Mouse (Mus musculus): Measurements from ENCODE around the gene Plcb1.
"Not testable (repeated sequence)": the region's sequence is repeated elsewhere in the genome, so short reads cannot be mapped to it uniquely, and the experiment has no call there.

The Plcb1 gene

DNA sequence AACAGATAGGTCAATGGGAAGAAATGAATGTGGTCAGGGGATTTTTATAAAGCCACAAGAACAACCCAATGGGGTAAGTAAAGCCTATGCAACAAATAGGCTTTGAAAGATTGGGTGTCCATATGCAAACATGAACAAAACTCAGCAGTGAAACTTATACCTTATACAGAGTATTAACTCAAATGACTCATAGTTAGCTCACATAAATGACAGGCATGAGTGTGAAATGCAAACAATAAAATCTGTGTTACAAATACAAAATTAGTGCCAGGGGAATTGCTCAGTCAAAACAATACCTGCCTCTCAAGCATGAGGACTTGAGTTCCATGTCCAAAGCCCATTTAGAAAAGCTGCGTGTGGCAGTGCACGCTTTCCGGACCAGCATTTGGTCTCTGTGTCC is 182.5 kb downstream of the Plcb1 start:
- DNase-seq (ENCODE audit: low spot score in 2 of 2), result no peak

DNA sequence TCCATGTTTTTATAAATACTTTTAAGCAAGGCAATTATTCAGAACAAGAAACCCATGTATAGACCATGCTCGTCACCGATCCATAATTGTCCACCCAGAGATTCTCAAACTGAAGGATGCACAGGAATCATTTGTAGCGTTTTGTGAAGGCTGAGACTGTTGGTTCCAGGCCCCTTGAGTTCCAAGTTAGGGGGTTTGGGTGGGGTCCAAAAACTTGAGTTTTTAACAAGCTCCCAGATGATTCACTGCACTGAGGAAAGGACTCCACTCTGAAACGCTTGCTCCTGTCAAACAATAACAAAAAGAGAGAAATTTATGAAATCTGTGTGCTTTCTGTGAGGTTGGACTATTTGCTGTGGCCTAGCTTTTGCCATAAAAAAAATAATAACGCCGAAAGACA is 186.5 kb downstream of the Plcb1 start:
- no peak for DNase-seq (ENCODE audit: low spot score in 2 of 2)

DNA sequence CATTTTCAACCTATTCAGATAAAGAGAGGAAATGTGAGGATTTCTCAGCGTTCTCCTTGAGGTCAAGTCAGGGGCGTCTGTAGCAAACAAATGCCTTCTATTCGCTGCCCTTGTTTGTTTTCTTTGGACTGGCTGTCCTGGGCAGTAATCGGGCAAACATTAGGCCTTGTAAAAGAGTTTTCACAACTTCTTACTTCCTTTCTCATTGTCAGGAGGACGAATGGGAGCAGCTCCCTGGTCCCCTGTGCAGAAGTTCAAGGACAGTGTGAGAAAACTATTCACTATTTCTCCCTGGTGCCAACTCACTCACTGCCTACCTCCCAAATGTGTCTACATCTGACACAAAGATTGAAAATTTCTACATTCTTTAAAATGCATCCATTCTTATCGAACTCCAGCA is 188.8 kb downstream of the Plcb1 start:
- DNase-seq (ENCODE audit: low spot score in 2 of 2), result no peak

DNA sequence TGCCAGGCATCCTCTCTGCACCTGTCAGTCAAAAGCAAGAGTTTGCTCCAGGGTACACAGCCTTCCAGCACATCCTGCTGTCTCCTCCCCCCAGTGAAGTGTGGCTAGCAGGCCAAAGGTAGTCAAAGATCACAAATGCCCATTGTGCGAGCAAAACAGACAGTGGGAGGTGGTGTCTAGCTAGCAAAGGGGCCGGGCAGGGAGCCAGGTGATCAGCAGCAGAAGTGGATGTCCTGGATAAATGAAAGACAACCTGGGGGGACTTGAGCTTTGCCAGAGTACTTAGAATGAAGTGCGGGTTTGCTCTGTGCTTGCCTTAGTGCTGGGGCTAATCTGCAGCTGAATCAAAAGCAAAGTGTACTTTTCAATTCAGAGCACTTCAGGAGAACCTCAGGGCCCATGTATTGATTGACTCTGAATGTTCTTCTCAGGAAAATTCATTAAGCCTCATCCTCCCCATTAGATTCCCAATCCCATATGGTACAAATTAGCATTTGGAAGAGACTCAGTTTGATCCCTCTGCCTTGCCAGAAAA is 191.0 kb downstream of the Plcb1 start:
- DNase-seq (ENCODE audit: low spot score in 2 of 2), result peak; percentile 35 to 41

DNA sequence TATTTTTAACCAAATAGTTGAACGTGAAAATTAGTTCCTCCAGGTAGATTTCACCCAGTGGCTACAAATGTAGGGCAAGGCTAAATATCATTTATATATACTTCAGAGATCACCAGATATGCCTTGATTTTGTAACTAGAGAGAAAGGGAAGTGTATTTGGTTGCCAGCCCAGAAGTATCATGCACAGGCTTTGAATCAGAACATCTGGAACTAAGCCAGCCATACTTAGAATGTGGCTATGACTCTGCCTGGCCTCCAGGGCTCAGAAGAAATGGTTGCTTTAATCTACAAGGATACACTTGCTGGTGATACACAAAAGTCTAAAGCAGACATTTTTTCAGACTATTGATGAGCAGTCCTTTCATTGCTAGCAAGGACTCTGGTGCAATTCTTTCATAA is 191.8 kb downstream of the Plcb1 start:
- DNase-seq (ENCODE audit: low spot score in 2 of 2), result no peak

DNA sequence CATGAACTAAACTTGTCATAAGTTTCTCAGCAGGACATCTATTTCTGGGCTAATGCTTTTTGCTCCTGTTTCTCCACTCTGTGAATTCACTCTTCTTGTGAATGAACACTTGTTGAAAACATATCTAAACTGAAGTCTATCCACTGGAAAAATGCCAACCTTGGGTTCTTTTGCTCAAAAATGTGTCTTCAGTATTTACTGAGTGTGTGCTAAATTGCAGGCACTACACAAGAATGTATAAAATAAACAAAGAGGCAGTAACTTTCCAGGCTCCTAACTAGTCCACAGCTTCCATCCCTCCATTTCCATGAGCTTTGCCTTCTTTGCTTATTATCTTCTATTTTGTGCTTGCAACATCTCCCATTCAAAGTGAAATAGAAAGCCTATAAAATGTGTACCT is 195.5 kb downstream of the Plcb1 start:
- DNase-seq (ENCODE audit: low spot score in 2 of 2), result no peak

DNA sequence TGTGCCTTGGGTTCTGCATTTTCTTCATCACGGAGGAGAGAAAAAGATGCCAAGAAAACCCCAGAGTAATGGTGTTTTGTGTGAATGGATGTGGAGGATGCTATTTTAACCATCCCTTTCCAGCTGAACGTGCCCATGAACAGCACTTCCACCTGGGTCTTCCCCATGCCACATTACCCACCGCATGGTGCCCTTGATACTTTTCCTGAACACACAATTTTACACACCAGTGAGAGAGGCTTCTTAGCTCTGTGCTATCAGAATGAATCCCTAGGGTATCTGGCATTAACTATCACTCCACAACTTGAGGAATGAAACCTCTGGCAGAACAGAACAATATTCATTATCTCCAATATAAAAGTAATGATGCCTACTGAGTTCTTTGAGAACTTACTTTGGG is 199.0 kb downstream of the Plcb1 start:
- DNase-seq (ENCODE audit: low spot score in 2 of 2), result no peak

DNA sequence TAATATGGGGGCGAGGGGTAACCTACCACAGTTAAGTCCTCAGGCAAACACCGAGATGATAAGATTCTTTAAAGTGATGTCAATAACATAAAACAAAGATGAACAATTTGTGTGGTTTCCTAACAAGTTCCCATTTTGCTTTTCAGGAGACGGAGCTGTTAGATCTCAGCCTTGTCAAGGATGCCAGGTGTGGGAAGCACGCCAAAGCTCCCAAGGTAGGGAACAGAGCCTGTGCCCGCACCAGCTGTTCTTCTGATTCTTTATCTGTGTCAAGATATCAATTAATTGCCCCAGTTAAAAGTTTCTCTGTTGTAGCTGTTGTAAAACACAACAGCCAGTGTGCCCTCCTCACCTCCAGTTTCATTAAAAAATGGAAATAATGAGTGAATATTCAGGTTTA is 202.1 kb downstream of the Plcb1 start:
- DNase-seq (ENCODE audit: low spot score in 2 of 2), result no peak

DNA sequence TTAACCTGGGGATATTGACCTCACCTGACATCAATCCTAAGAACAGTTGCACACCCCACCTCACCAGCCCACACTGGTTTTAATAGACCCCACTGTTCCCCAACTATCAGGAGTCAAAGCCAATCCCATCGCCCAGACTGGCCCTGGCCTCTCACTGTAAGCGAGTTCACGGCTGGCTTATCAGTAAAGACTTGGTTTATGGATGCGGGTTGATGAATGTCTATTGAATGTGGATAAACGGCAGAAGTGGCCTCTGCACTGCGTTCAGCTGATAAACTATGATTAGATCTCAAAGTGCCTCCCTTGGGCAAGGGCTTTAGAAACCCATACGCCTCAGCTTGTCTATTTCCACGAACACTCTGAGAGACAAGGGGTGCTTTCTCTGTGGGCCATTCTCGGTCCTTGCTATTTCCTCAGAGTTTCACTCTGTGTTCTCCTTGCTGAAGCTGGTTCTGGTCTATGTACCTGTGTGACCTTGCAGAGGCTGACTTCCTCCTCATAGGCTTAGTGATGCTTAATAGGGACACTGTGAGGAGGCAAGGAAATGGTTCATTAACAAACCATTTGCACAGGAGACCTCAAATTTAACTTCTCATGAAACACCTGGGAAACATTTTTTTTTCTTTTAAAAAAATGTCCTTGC is 203.9 kb downstream of the Plcb1 start:
- no peak for DNase-seq (ENCODE audit: low spot score in 2 of 2)

DNA sequence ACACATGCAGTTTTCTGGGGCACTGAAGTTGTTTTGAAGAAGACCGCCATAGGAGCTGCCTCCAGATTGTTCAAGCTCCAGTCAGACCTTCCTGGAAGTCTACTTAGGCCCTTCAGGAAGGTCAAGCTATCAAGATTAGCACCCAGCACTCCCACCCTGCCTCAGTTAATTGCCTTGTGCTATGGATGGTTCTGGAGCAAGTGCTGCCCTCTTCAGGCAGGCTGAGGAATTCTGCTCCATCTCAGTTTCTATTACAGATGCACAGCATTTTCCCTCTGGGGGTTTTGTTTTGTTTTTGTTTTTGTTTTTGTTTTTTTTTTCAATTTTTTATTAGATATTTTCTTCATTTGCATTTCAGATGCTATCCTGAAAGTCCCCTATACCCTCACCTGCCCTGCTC is 221.3 kb downstream of the Plcb1 start:
- DNase-seq (ENCODE audit: low spot score in 2 of 2), result no peak

DNA sequence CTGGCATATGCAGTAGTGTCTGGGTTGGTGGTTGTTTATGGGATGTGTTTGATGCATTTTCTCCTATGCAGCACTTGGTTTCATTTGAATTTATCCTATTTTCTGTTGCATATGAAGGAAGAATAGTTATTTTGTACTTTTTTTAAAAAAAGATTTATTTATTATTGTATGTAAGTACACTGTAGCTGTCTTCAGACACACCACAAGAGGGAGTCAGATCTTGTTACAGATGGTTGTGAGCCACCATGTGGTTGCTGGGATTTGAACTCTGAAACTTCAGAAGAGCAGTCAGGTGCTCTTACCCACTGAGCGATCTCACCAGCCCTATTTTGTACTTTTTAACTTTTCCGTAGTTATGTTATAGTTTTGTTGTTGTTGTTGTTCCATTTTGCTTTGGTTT is 222.0 kb downstream of the Plcb1 start:
- not testable (repeated sequence) for DNase-seq (ENCODE audit: low spot score in 2 of 2)

DNA sequence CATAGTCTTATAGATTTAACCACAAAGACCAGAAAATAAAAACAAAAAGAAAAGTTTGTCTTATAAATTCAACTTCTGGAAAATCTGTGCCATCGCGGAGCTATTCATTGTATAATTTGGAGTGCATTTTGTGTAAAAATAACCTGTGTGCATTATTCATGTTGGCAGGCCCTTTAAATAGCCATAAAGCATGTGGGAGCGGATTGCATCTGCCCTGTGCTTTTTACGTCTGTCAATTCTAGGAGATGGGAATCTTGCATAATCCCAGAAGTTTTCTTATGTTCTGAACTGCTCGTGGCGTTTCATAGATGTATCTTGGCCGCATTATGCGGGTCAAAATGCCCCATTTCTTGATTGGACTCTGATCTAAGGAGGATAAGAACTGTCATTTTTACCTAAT is 224.5 kb downstream of the Plcb1 start:
- peak in 1 of 2 experiments; percentile 62 for DNase-seq (ENCODE audit: low spot score in 2 of 2)

DNA sequence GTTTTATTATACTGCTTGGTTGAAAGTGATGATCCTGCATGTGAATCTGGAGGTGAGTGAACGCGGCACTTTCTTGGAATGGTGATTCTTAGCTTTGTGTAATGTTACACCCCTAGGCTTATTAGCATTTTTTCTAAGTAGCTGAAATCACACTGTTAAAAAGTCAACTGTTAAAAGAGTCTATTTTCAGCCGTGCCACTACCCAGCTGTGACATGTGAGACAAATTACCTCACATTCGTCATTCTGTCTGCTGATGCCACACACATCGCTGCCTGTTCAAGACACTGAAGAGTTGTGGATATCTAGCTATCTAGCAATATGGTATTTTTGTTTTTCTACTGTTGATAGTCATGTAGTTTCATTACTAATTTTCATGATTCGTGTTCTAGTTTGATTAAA is 229.6 kb downstream of the Plcb1 start:
- DNase-seq (ENCODE audit: low spot score in 2 of 2), result no peak

DNA sequence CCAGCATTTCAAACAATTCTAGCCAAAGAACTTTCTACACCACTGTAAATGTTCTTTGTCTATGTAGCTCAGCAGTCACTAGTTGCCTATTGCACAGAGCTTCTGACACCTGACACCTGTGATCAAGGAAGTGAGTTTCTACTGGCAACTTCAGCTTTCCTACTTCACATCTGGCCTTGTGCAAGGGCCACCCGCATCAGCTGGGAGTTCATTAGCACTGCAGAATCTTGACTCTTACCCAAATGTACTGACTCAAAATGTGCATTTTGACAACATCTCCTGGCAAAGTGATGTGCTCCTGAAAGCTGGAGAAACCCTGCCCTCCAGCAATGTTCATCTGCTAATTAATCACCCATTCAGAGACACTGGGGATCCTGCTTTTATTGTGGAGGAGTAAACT is 232.4 kb downstream of the Plcb1 start:
- DNase-seq (ENCODE audit: low spot score in 2 of 2), result no peak

DNA sequence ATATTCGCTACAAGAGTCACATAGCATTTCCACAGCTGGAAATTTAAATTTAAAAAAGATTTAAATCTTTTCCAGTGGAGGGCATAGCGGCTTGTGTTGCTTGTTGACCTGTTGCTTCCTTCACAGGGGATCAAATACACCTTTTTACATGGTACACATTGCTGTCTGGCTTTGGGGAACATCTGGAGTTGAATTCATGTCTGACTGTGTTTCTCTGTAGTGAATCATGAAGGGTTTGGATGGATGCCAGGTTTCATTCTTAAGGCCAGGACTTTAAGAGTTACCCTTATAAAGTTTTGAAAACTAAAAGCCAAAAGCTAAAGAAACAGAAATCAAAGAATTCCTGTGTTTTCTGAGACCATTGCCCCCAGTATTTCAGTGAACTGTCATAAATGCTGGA is 232.8 kb downstream of the Plcb1 start:
- DNase-seq (ENCODE audit: low spot score in 2 of 2), result no peak

DNA sequence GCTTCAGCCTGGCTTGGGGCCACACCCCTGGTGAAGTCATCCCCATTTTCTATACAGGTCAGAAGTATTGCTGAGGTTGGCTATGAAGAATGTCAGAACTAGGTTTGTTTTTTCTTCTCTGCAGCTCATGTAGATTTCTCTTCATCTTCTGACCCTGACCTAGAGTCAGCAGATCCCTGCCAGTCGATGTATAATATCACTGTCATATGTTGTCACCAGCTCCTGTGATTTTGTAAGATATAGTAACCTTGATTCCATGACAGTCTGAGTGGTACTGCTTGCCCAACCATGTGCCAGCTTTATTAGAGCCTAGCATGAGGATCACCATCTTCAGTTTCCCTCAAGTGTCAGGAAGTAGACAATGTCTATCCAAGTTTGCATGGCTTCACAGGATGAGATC is 233.7 kb downstream of the Plcb1 start:
- no peak for DNase-seq (ENCODE audit: low spot score in 2 of 2)

DNA sequence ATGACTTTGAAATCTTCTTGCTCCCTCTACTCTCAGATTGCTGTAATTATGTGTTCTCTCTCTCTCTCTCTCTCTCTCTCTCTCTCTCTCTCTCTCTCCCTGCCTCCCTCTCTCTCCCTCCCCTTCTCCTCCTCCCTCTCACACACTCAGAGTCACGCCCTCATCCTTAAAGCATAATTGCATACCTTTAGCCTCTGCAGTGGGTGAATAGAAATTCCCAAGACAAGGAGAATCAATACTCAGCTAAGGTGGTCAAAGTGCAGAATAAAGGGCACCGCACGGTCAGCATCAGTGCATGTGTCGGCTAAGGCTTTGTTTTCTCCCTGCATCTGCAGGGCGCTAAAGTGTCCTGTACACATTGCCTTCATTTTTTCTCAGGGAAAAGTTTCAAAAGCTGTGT is 243.4 kb downstream of the Plcb1 start:
- no peak for DNase-seq (ENCODE audit: low spot score in 2 of 2)

DNA sequence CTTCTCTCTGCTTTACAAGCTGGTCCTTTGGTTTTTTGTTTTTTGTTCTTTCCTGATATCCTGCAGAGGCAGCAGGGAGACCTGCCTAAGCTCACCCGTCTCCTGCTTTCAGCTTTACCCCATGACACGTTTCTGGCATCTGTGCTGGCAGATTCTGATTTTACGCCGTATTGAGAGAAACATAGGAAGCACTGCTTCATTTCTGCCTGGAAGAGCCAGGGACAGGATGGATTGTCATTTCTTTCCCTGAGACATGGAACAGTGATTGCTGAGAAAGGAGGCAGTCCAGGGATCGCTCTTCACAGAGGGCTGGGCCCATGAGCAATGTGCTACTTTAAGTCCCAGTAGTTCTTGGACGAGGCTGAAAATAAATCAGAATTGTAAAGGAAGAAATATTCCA is 243.8 kb downstream of the Plcb1 start:
- peak in 1 of 2 experiments; percentile 33 for DNase-seq (ENCODE audit: low spot score in 2 of 2)

DNA sequence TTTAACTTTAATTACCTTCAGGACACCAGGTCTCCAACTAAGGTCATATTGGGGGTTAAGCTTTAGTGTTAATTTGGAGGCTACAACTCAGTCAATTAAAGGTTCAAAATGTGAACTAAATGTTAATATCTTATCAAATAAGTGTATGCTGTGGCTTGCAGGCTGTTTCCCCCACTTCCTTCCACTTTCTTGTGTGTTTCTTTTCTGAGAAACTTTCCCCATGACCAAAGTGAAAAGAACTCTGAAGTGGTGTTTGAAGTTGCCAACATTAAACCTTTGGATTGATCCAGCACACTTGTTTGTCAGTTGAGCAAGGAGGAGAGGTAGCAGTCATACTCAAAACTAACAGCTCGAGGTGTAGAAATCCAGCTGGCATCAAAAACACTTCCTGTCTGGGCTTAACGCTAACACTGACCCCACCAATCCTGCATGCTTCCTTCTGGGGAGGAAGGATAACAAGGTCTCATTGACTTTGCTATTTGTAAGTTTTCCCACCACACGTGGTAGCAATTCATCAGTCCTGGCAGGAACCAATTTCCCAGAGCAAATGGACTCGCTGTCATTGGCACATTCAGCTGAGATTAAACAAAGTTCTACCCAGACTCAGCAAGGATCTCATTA is 249.9 kb downstream of the Plcb1 start:
- DNase-seq (ENCODE audit: low spot score in 2 of 2), result no peak

DNA sequence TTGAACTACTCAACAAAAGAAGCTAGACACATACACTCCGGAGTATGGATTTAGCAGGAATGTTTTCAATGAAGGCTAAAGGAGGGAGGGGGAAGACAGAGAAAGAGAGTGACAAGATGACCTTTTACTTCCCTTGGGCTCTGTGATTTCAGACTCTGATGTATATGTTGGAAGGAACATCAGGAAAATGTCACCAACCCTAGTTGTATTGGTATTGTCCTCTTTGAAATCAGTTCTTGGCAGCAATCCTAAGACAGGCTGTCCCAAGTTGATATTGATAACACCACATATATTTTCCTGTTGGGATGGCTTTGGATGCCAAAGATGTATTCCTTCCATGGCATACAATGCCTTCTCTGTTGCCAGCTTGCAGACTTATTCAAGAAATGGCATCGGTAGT is 262.9 kb downstream of the Plcb1 start:
- DNase-seq (ENCODE audit: low spot score in 2 of 2), result no peak

DNA sequence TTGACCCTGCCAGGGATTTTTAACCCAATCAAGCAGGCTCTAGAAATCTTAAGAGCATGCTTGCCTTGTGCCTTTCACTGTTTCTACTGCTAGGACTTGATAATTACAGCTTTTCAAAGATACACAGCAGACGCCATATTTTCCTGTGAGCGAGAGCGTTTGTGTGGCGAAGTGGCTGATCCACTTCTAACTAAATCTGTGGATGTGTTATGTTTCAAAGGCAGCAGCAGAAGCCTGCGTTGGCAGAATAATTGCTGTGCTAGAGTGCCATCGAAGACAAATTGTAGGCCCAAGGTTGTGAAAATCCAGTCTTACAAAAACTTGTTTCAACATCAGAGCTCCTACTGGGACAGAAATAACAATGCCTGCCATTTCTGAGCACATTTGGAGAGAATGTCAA is 263.4 kb downstream of the Plcb1 start:
- DNase-seq (ENCODE audit: low spot score in 2 of 2), result peak in 1 of 2 experiments; percentile 59

DNA sequence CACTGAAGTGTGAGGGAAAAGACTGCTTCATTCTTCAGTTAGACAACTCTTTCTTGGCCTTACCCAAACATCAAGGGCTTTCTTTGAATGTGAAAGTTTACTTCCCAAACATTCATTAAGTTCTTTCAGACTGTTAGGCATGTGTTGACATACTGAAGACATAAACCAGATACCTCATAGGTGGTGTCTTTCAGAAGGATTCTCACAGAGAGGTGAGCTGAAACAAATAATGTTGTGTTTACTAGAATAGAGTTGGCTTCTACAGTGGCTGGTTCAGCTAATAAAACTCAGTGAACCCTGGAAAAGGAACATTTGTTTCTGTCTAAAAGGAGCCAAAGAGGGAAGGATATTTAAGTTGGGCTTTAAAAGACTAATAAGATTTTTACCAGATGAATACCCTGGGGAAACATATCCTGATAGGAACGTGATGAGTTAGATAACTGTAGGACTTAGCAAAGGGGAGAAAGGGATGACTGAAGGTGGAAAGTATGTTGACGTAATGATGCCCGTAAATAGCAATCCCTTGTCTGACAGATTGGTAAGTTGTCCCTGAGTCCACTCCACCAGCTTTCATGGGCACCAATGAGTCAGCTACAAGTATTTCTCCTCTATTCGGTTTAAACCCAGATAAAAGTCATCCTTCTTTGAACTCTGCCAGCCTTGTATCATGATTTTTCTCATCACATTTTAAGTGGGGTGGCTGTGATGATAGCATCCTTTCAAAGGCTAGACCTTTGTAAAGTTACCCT is 265.8 kb downstream of the Plcb1 start:
- DNase-seq (ENCODE audit: low spot score in 2 of 2), result no peak

DNA sequence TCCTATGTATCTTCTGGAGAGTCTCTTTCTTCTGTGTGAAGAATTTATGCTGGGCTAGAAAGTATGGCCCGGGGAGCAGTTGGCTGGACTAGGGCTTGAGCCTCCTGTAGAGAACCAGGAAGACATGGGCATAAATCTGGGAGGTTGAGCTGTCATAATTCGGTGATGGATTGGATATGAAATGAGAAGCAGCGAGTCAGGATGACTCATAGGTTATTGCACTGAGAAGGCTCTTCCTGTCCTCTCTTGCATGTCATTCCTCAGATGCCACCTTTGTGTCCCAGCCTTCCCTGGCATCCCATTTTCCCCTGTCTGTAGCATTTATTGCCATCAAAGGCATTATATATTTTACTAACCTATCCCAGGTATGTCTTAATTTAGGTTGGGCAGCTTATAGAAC is 267.5 kb downstream of the Plcb1 start:
- no peak for DNase-seq (ENCODE audit: low spot score in 2 of 2)
